Mouse (Mus musculus) heart, postnatal 10 days (tissue): ENCODE measurements around the gene Olfr287. TPM values are rescaled to one million over a fixed set of nuclear protein-coding genes. Genes with fewer than 3 reads are reported as not detected.

Source experiments
- DNase-seq, 2 experiments: peaks; one replicate each; pipeline ENCODE4 v3.0.0; 2021
- intact Hi-C: fragments of 180-260 bp; cut with DNase I; formaldehyde crosslinking; loops from one replicate; pipeline ENCODE4 v1.15.1; 2025
- total RNA-seq, 2 experiments: library from RNA; stranded (reverse); gene quantifications; 2 replicates each; pipeline ENCODE4 v1.2.3; 2021

Olfr287 gene
- total RNA-seq, 2 experiments from 2014 or later = not detected

DNA sequence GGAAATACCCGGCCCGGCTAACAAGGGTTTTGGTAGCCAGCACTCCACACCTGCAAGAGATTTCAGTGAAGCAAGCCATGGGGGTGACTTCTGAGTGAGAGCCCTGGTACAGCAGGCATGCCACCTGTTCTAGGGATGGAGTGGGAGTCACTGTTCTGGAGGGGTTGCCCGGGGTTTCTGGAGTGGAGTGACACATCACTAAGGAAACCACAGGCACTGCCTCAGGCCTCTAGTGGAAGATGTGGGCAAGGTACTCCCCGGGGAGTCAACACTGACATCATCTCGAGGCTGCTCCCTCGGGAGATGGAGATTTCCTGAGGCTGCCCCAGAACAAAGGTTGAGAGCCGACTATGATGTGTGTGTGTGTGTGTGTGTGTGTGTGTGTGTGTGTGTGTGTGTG lies 50.5 kb downstream of the Olfr287 start:
- intact Hi-C loops = loop anchor here (5.0 kb wide), 1 partner anchor 78 kb away; the partner anchor contains the start of genes Pfkm and Senp1
- DNase-seq = no peak

DNA sequence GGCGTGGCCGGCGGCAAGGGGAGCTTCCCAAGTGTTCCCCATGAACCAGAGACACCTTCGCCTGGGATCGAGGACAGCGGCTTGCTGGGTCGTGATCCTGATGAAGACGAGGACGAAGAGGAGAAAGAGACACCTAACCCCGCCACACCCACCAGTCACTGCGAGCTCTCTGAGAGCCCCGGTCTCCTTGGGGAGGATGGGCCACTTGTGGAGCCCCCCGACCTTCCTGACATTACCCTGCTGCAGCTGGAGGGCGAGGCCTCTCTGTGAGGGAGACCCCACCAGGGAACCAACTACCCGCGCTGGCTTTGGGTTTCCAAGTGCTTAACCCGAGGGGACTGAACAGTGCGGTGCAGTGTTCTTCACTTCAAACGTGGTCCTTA lies 52.2 kb downstream of the Olfr287 start:
- no peak for DNase-seq
- intact Hi-C loops = no loop called here

DNA sequence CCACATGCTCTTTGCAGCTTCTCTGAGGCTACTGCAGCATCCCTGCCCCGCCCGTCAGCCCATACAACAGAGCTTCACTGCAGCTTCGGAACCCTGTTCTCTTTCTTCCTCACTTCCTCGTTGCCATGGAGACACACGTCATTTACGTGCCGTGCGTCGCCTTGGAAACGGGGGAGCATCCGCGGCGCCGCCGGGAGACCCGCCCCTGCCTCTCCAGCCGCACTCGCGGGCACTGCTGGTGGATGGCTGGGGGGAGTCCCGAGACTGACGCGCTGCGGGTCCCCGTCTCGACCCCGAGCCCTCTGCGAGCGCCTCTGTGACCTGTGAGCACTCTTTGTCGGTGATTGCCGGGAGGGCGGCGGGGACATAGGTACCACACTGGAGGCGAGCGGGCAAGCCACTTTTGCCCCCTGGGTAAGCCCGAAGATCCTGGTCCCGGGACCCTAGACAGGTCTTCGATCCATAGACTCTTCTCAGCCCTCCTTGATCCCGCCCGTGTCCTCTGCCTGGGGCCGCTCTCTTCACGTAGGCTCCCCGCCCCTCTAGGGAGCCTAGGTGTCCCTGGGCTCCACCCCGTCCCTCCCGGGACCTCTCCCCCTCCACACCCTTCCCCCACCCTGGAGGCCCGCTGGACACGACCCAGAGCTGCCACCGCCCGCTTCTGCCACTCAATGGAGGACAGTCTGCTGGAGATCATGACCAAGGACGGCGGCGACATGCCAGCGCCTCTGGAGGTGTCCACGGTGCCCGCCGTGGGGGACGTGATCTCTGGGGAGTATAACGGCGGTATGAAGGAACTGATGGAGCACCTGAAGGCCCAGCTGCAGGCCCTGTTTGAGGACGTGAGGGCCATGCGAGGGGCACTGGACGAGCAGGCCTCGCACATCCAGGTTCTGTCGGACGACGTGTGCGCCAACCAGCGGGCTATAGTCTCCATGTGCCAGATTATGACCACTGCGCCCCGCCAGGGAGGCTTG lies 52.9 kb downstream of the Olfr287 start:
- intact Hi-C loops = no loop called here
- peak; percentile 79 to 84 for DNase-seq

GRCm38 (mm10) chr15:98166963-98167644 lies 53.8 kb downstream of the Olfr287 start, which contains the start of gene Ccdc184:
TSS of gene Ccdc184 (plus strand) at chr15:98167158.
- no peak for DNase-seq
- intact Hi-C loops = no loop called here

GRCm38 (mm10) chr15:98165525-98165924 lies 55.3 kb downstream of the Olfr287 start, which contains the start of gene Asb8:
TSS of gene Asb8 (minus strand) at chr15:98165625.
- intact Hi-C loops = no loop called here
- DNase-seq = no peak

- DNase-seq = peak in 1 of 2 experiments; percentile 39
- intact Hi-C loops = no loop called here
Measured at GRCm38 (mm10) chr15:98162561-98162960, 58.3 kb downstream of the Olfr287 start.

DNA sequence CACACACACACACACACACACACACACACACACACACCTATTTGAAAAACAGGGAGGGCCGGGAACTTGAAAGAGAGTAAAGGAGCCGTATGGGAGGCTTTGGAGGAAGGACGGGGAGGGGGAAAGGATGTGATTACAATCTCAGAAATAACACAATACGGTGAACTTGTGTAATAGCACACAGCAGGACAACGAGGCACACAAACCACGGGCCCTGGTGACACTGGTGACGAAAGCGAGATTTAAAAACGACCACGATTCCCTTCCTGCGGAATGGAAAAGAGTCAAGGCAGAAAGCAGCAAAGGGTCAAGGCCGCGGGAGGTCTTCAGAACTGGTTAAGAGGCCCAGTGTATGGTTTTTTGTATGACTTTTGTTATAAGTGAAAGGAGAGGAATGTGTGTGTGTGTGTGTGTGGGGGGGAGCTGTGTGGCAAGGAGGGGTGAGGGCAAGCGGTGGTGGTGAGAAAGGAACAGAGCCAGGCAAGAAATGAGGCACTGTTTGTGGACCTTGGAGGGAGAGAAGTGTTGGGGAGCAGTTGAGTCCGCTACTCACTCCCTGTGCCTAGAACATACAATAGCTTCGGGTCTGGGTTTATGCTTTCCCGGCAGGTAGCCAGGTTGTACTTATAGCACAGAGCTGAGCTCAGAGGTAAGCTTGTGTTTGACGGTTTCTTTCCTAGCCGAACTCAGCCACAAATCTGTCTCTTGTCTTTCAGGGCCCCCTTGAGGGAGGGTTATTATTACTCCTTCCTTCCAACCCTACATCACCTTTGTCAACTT lies 59.6 kb downstream of the Olfr287 start:
- intact Hi-C loops = no loop called here
- no peak for DNase-seq

GRCm38 (mm10) chr15:98157253-98157652 lies 63.6 kb downstream of the Olfr287 start:
- intact Hi-C loops = loop anchor here (5.0 kb wide), 1 partner anchor 190 kb away; no protein-coding TSS in a partner anchor
- DNase-seq = no peak

Other genes with a start within 250 kb of the Olfr287 start
- gene Col2a1, start 216.4 kb downstream of the Olfr287 start, total RNA-seq = under 1 TPM; 0.62 to 0.84 TPM
- 100 to 1,000 TPM; 571 to 624 TPM for gene Pfkm, start 128.5 kb downstream of the Olfr287 start, total RNA-seq
- gene Senp1, start 127.3 kb downstream of the Olfr287 start, total RNA-seq = 10 to 100 TPM; 16.7 to 18.5 TPM
- 100 to 1,000 TPM; 104 to 109 TPM for gene Asb8, start 55.4 kb downstream of the Olfr287 start, total RNA-seq
- under 1 TPM; 0.57 to 0.64 TPM for gene Ccdc184, start 53.9 kb downstream of the Olfr287 start, total RNA-seq
- gene Olfr288, start 25.5 kb downstream of the Olfr287 start, total RNA-seq = not detected
- not detected for gene Gm44579, start 79 bp downstream of the Olfr287 start, total RNA-seq
- not detected for gene Olfr286, start 13.4 kb upstream of the Olfr287 start, total RNA-seq
- not detected for gene H1fnt, start 36.2 kb upstream of the Olfr287 start, total RNA-seq
- gene Zfp641, start 75.1 kb upstream of the Olfr287 start, total RNA-seq = 1 to 10 TPM; 5.4 to 6.5 TPM
- gene Olfr285, start 96.3 kb upstream of the Olfr287 start, total RNA-seq = not detected
- not detected for gene Olfr284, start 119.9 kb upstream of the Olfr287 start, total RNA-seq
- gene Olfr283, start 159.9 kb upstream of the Olfr287 start, total RNA-seq = not detected
- gene Olfr282, start 210.2 kb upstream of the Olfr287 start, total RNA-seq = not detected
- not detected for gene Olfr281, start 231.5 kb upstream of the Olfr287 start, total RNA-seq
- gene OR5BS1P, start 248.8 kb upstream of the Olfr287 start, total RNA-seq = not detected